In the genomic region with DNA sequence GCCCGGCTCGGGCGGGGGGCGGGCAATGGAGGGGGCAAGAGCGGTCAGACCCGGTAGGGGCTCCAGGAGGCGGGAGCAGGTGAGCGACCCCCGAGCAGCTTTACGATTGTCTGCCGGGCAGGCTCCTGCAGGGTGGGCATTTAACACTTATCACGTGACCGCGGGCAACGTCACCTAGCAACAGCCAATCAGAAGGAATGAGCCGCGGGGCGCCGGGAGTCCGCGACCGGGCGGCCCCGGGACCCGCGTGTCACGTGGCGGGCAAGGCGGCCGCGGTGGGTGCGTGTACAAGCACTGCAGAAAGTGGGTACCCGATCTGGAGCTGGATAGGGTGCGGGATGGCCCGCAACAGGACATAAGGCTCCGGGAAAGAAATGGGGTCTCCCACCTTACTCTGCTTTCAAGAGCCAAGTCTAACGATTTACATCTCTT, we compare ENCODE assay signal across 8 mouse cellular contexts. TPM values are rescaled to one million over a fixed set of nuclear protein-coding genes. Genes with fewer than 3 reads are reported as not detected.
A peak's percentile ranks its signal among the peaks of the same experiment; 100 is the strongest.
DNase-seq lines count a peak whose midpoint lies in the region; ATAC-seq and TF ChIP-seq lines count a peak whose summit lies in the region.

Dlx2 (minus strand) TSS at position 115 of the 432 bp plus-strand sequence.

- DNase-seq in heart, adult 9 months (ENCODE audit: low spot score in 2 of 2): no peak
- DNase-seq in ES-E14 (ENCODE audit: low read depth, low spot score): no peak
- no peak for DNase-seq in urinary bladder, postnatal 25 days (ENCODE audit: low spot score)
- no peak for DNase-seq in urinary bladder, postnatal 14 days (ENCODE audit: low spot score)

- TF ChIP-seq POLR2A in olfactory bulb, adult 2 months (IDR thresholded peaks at IDR 0.05; ENCODE audit: insufficient read depth, low read depth, low read length): peak; percentile 92

- WGBS in heart, embryonic 11.5 days (ENCODE audit: insufficient replicate concordance): 1% methylated on average over 37 of the region's 37 CpGs
- under 1% methylated on average over 37 of the region's 37 CpGs for WGBS in forebrain, embryonic 12.5 days
- WGBS in limb, embryonic 12.5 days: under 1% methylated on average over 37 of the region's 37 CpGs
- under 1% methylated on average over 37 of the region's 37 CpGs for WGBS in olfactory bulb, adult 2 months

- H3K9me3 ChIP-seq in heart, embryonic 11.5 days (replicated peaks; ENCODE audit: control insufficient read depth, low read length): no peaks in the 10 kb centered on the region
- H3K9me3 ChIP-seq in ES-E14 (ENCODE audit: control insufficient read depth, insufficient read depth, low read depth, low read length): no peaks in the 10 kb centered on the region
- H3K9me3 ChIP-seq in forebrain, embryonic 12.5 days: no peaks in the 10 kb centered on the region
- H3K9me3 ChIP-seq in limb, embryonic 12.5 days: no peaks in the 10 kb centered on the region

- H3K4me2 ChIP-seq in heart, embryonic 11.5 days: peak within 1 kb of the TSS; percentile 99
- H3K4me2 ChIP-seq in forebrain, embryonic 12.5 days: peak within 1 kb of the TSS; percentile 89
- H3K4me2 ChIP-seq in limb, embryonic 12.5 days: peak within 1 kb of the TSS; percentile 99

- in situ Hi-C loops in ES-E14 (cut with MboI; ENCODE audit: low sequenced_read_pairs in 2 of 2, unreplicated experiment in 2 of 2): loop anchor here (5.0 to 25.0 kb wide), 4 partner anchors 94 to 1959 kb away; partner anchors contain the start of genes Lrp2 (in 1 of the 2) and Metap1d (in 1 of the 2)

- H3K4me1 ChIP-seq in heart, embryonic 11.5 days (ENCODE audit: control insufficient read depth, insufficient read depth, low read length): peaks cover 17% of the 10 kb centered on the region
- H3K4me1 ChIP-seq in ES-E14 (ENCODE audit: control insufficient read depth in 2 of 2, insufficient read depth in 2 of 2, low read length in 2 of 2, poor library complexity in 1 of 2): peaks cover 0 to 8% of the 10 kb centered on the region in 2 experiments; a peak in 1 of 4 replicates
- peaks cover 41% of the 10 kb centered on the region for H3K4me1 ChIP-seq in forebrain, embryonic 12.5 days
- peaks cover 48% of the 10 kb centered on the region for H3K4me1 ChIP-seq in limb, embryonic 12.5 days (replicated peaks)
- H3K4me1 ChIP-seq in olfactory bulb, adult 2 months (ENCODE audit: control insufficient read depth, insufficient read depth, low read length): peaks cover 6% of the 10 kb centered on the region

- peaks cover 93% of the 10 kb centered on the region for H3K27me3 ChIP-seq in heart, embryonic 11.5 days (ENCODE audit: control insufficient read depth, insufficient read depth, low read length)
- peaks cover 69% of the 10 kb centered on the region for H3K27me3 ChIP-seq in forebrain, embryonic 12.5 days
- peaks cover 90% of the 10 kb centered on the region for H3K27me3 ChIP-seq in limb, embryonic 12.5 days

- no peak within 1 kb of the TSS for H3K27ac ChIP-seq in heart, embryonic 11.5 days (ENCODE audit: low read depth, low read length)
- H3K27ac ChIP-seq in ES-E14 (ENCODE audit: insufficient read depth, low read depth, low read length, poor library complexity, severe bottlenecking): no peak within 1 kb of the TSS
- peak within 1 kb of the TSS; percentile 96 for H3K27ac ChIP-seq in forebrain, embryonic 12.5 days
- H3K27ac ChIP-seq in limb, embryonic 12.5 days: peak within 1 kb of the TSS; percentile 45; the same call in 1 of the 2 replicates
- peak within 1 kb of the TSS; percentile 98 for H3K27ac ChIP-seq in olfactory bulb, adult 2 months (ENCODE audit: insufficient read depth, low read depth, low read length)

- peak within 1 kb of the TSS; percentile 63 for H3K4me3 ChIP-seq in heart, embryonic 11.5 days (ENCODE audit: low read depth, low read length)
- H3K4me3 ChIP-seq in ES-E14 (ENCODE audit: insufficient read depth in 1 of 2, low read depth in 1 of 2, low read length in 2 of 2, poor library complexity in 1 of 2, severe bottlenecking in 1 of 2): peak within 1 kb of the TSS; percentile 66 to 76
- peak within 1 kb of the TSS; percentile 67 for H3K4me3 ChIP-seq in forebrain, embryonic 12.5 days (replicated peaks)
- H3K4me3 ChIP-seq in limb, embryonic 12.5 days (replicated peaks): peak within 1 kb of the TSS; percentile 56
- peak within 1 kb of the TSS; percentile 96 for H3K4me3 ChIP-seq in olfactory bulb, adult 2 months (ENCODE audit: insufficient read depth, low read depth, low read length)

- ATAC-seq in heart, embryonic 11.5 days (replicated peaks; ENCODE audit: insufficient number of reproducible peaks, low FRiP score, low TSS enrichment): 0 out of 2 replicates have a peak, but pooled peaks have one; percentile 31
- ATAC-seq in forebrain, embryonic 12.5 days (ENCODE audit: low FRiP score): peak; percentile 83
- ATAC-seq in limb, embryonic 12.5 days (ENCODE audit: insufficient number of reproducible peaks, insufficient read depth, low FRiP score, low TSS enrichment, low read depth): peak; percentile 37; the same call in 1 of the 2 replicates

- H3K9ac ChIP-seq in heart, embryonic 11.5 days (ENCODE audit: low read depth, low read length): peak within 1 kb of the TSS; percentile 44; the same call in 1 of the 2 replicates
- 0 out of 2 replicates have a peak within 1 kb of the TSS, but pooled peaks have one; percentile 23 for H3K9ac ChIP-seq in ES-E14 (ENCODE audit: insufficient read depth, low read depth, low read length, poor library complexity, severe bottlenecking)
- H3K9ac ChIP-seq in forebrain, embryonic 12.5 days: peak within 1 kb of the TSS; percentile 82
- peak within 1 kb of the TSS; percentile 44 for H3K9ac ChIP-seq in limb, embryonic 12.5 days (replicated peaks)

- TF ChIP-seq CTCF in olfactory bulb, adult 2 months (IDR thresholded peaks at IDR 0.05; ENCODE audit: insufficient read depth, low read depth, low read length): no peak

- H3K36me3 ChIP-seq in heart, embryonic 11.5 days (ENCODE audit: control insufficient read depth, insufficient read depth, low read length): no peaks in the 10 kb centered on the region
- H3K36me3 ChIP-seq in ES-E14 (ENCODE audit: control insufficient read depth, insufficient read depth, low read length, poor library complexity, severe bottlenecking): no peaks in the 10 kb centered on the region
- 0 out of 2 replicates have a peak, but pooled peaks cover 4% of the 10 kb centered on the region for H3K36me3 ChIP-seq in forebrain, embryonic 12.5 days (replicated peaks)
- no peaks in the 10 kb centered on the region for H3K36me3 ChIP-seq in limb, embryonic 12.5 days

TF ChIP-seq in ES-E14, 5 proteins besides CTCF, POLR2A, EP300 and RAD21:
- TF ChIP-seq ZNF384 (IDR thresholded peaks at IDR 0.05; ENCODE audit: low read depth, low read length) (no peak), HCFC1 (IDR thresholded peaks at IDR 0.05; ENCODE audit: borderline replicate concordance, insufficient read depth, low read length) (no peak)

RNA-seq across cellular contexts. Expression of gene Dlx2, which starts in this region (rescaled TPM):
- polyA plus RNA-seq in heart, embryonic 11.5 days (2014; fragmentation: Nextera tagmentation; extraction: Ambion mirVana): 0.65 and 1.3 TPM in 2 replicates
- 0.16 and 0.80 TPM in 2 replicates for total RNA-seq in ES-E14 (2012; rRNA removed)
- polyA plus RNA-seq in forebrain, embryonic 12.5 days (2016; fragmentation: Nextera tagmentation; extraction: Ambion mirVana): 85.9 and 133 TPM in 2 replicates
- 6.0 and 7.0 TPM in 2 replicates for polyA plus RNA-seq in limb, embryonic 12.5 days (2016; fragmentation: Nextera tagmentation; extraction: Ambion mirVana)
- polyA plus RNA-seq in olfactory bulb, adult 2 months (2012; ENCODE audit: insufficient read depth, insufficient read length, low replicate concordance, missing spikeins): not detected in 2 replicates

Comparison
In these comparisons a context has a peak if more than half of its experiments do, and no peak if none do; other contexts are left out.
1. ATAC-seq: peak in every context shown above with its lines; median percentile 83 in forebrain, embryonic 12.5 days; 37 in limb, embryonic 12.5 days; 31 in heart, embryonic 11.5 days.
2. H3K27ac ChIP-seq: peak in forebrain, embryonic 12.5 days (single experiment), limb, embryonic 12.5 days (single experiment) and olfactory bulb, adult 2 months (single experiment); none in heart, embryonic 11.5 days (single experiment) and ES-E14 (single experiment).
3. H3K9ac ChIP-seq: peak in every context shown above with its lines; median percentile 82 in forebrain, embryonic 12.5 days; 44 in heart, embryonic 11.5 days; 44 in limb, embryonic 12.5 days; 23 in ES-E14.
4. Peak in every context shown above with its lines, with median percentiles within 50 percentile points of each other: H3K4me2 ChIP-seq and H3K4me3 ChIP-seq.